Mouse (Mus musculus) ES-E14 (cell line): Measurements from ENCODE around the gene Pklr.

Source experiments
- CHD2 ChIP-seq: IDR thresholded peaks from 2 replicates; pipeline ENCODE4 v1.6.1; 2014; ENCODE audit warnings: mild to moderate bottlenecking, low read depth, low read length, inconsistent platforms
- MAFK ChIP-seq: IDR thresholded peaks from 2 replicates; pipeline ENCODE4 v1.6.1; 2014; ENCODE audit warnings: mild to moderate bottlenecking, low read depth, low read length, inconsistent platforms; ENCODE audit not compliant: insufficient read depth

- no peak for TF ChIP-seq MAFK
- TF ChIP-seq CHD2, result peak; percentile 40
These were observed 41.5 kb downstream of the Pklr start, which contains the start of gene Scamp3 for GRCm38 (mm10) chr3:89177242-89178106.
